Comparison of ENCODE assay signal across 12 mouse cellular contexts in genomic region chr13:95444291-95444690, GRCm38 (mm10). TPM values are rescaled to one million over a fixed set of nuclear protein-coding genes. Genes with fewer than 3 reads are reported as not detected.
DNase-seq lines count a peak whose midpoint lies in the region; ATAC-seq and TF ChIP-seq lines count a peak whose summit lies in the region.
"Had no signal": no experiment of that assay in that cellular context is flagged by ENCODE, and none has a peak within 500 bp of the region (broad histone marks: within the 10 kb centered on the region; RNA-seq: fewer than 3 reads in every experiment).

No protein-coding gene starts in this region.

- TF ChIP-seq EP300 in ES-Bruce4 (IDR thresholded peaks at IDR 0.05; ENCODE audit: insufficient read depth, low read depth, low read length): no peak

- H3K4me3 ChIP-seq in ES-Bruce4 (ENCODE audit: low read depth, low read length): 0 out of 2 replicates have a peak overlapping the region, but pooled peaks have one; percentile 69
- peak overlapping the region; percentile 47 for H3K4me3 ChIP-seq in hindbrain, embryonic 13.5 days
- H3K4me3 ChIP-seq in midbrain, embryonic 12.5 days: peak overlapping the region; percentile 52

- no peak for ATAC-seq in hindbrain, embryonic 13.5 days (ENCODE audit: low FRiP score)
- ATAC-seq in midbrain, embryonic 12.5 days (ENCODE audit: low FRiP score, low read depth): 0 out of 2 replicates have a peak, but pooled peaks have one; percentile 27

- peak overlapping the region; percentile 73 for H3K9ac ChIP-seq in ES-Bruce4 (ENCODE audit: low read depth, poor library complexity, severe bottlenecking)
- peak overlapping the region; percentile 66; the same call in 1 of the 2 replicates for H3K9ac ChIP-seq in hindbrain, embryonic 13.5 days
- peak overlapping the region; percentile 57; the same call in 1 of the 2 replicates for H3K9ac ChIP-seq in midbrain, embryonic 12.5 days (replicated peaks)

- H3K4me1 ChIP-seq in ES-Bruce4 (ENCODE audit: control insufficient read depth, insufficient read depth, low read length): no peaks in the 10 kb centered on the region
- peaks cover 22% of the 10 kb centered on the region for H3K4me1 ChIP-seq in hindbrain, embryonic 13.5 days (replicated peaks)
- peaks cover 17% of the 10 kb centered on the region for H3K4me1 ChIP-seq in midbrain, embryonic 12.5 days

- WGBS in hindbrain, embryonic 13.5 days: 12% methylated on average over 7 of the region's 7 CpGs
- WGBS in midbrain, embryonic 12.5 days: 10% methylated on average over 7 of the region's 7 CpGs

- H3K9me3 ChIP-seq in ES-Bruce4 (replicated peaks; ENCODE audit: control insufficient read depth, insufficient read depth, low read length, poor library complexity, severe bottlenecking): no peaks in the 10 kb centered on the region
- no peaks in the 10 kb centered on the region for H3K9me3 ChIP-seq in hindbrain, embryonic 13.5 days
- no peaks in the 10 kb centered on the region for H3K9me3 ChIP-seq in midbrain, embryonic 12.5 days

- no peaks in the 10 kb centered on the region for H3K36me3 ChIP-seq in ES-Bruce4 (ENCODE audit: control insufficient read depth, insufficient read depth, low read length, poor library complexity, severe bottlenecking)
- no peaks in the 10 kb centered on the region for H3K36me3 ChIP-seq in hindbrain, embryonic 13.5 days
- no peaks in the 10 kb centered on the region for H3K36me3 ChIP-seq in midbrain, embryonic 12.5 days

- TF ChIP-seq CTCF in ES-Bruce4 (IDR thresholded peaks at IDR 0.05; ENCODE audit: low read depth, low read length): no peak

- no peak overlapping the region for H3K27ac ChIP-seq in ES-Bruce4 (ENCODE audit: insufficient read depth, low read length)
- H3K27ac ChIP-seq in hindbrain, embryonic 13.5 days: no peak overlapping the region
- no peak overlapping the region for H3K27ac ChIP-seq in midbrain, embryonic 12.5 days (replicated peaks)

- peak; percentile 14 for DNase-seq in embryo, embryonic 9.5 days (ENCODE audit: extremely low spot score)
- no peak for DNase-seq in embryo, embryonic 11 days
- DNase-seq in left cerebral cortex, adult 9 months (ENCODE audit: low spot score in 2 of 2): no peak
- no peak for DNase-seq in right cerebral cortex, adult 2 months (ENCODE audit: low spot score in 2 of 2)
- no peak for DNase-seq in urinary bladder, adult 18-20 months (ENCODE audit: low spot score in 2 of 2)
- DNase-seq: cerebellum, adult 11-12 months; lung, adult 18-20 months; thymus, adult 18-20 months had no signal

- peak overlapping the region; percentile 89 for H3K4me2 ChIP-seq in hindbrain, embryonic 13.5 days
- peak overlapping the region; percentile 95 for H3K4me2 ChIP-seq in midbrain, embryonic 12.5 days (replicated peaks)

- TF ChIP-seq POLR2A in ES-Bruce4 (IDR thresholded peaks at IDR 0.05; ENCODE audit: insufficient read depth, low read length): no peak

- 0 out of 2 replicates have a peak, but pooled peaks cover 2% of the 10 kb centered on the region for H3K27me3 ChIP-seq in ES-Bruce4 (ENCODE audit: control insufficient read depth, insufficient read depth, low read length, poor library complexity, severe bottlenecking)
- peaks cover 45% of the 10 kb centered on the region for H3K27me3 ChIP-seq in hindbrain, embryonic 13.5 days
- peaks cover 44% of the 10 kb centered on the region for H3K27me3 ChIP-seq in midbrain, embryonic 12.5 days

RNA-seq across cellular contexts. Expression of gene Crhbp, which starts 0.4 kb away (rescaled TPM):
- polyA plus RNA-seq in ES-Bruce4 (2011; ENCODE audit: insufficient read depth, insufficient read length, low read depth, missing spikeins): not detected in 2 replicates
- 8.4 and 9.3 TPM in 2 replicates for polyA plus RNA-seq in hindbrain, embryonic 13.5 days (2015; fragmentation: Nextera tagmentation; extraction: Ambion mirVana)
- polyA plus RNA-seq in midbrain, embryonic 12.5 days (2016; fragmentation: Nextera tagmentation; extraction: Ambion mirVana): 0.61 and 1.1 TPM in 2 replicates
- polyA plus RNA-seq: large intestine, adult 2 months had no signal

RNA-seq across cellular contexts. Expression of gene S100z, which starts 34.2 kb away (rescaled TPM):
- not detected in 2 replicates for polyA plus RNA-seq in ES-Bruce4 (2011; ENCODE audit: insufficient read depth, insufficient read length, low read depth, missing spikeins)
- not detected in 2 replicates for polyA plus RNA-seq in hindbrain, embryonic 13.5 days (2015; fragmentation: Nextera tagmentation; extraction: Ambion mirVana)
- polyA plus RNA-seq in midbrain, embryonic 12.5 days (2016; fragmentation: Nextera tagmentation; extraction: Ambion mirVana): not detected in 2 replicates
- polyA plus RNA-seq: large intestine, adult 2 months had no signal
